Mouse (Mus musculus): Measurements from ENCODE around the gene Ighmbp2. TPM values are rescaled to one million over a fixed set of nuclear protein-coding genes. Genes with fewer than 3 reads are reported as not detected.

Ighmbp2 gene
- polyA plus RNA-seq, 1 experiment = 8.0 TPM

DNA sequence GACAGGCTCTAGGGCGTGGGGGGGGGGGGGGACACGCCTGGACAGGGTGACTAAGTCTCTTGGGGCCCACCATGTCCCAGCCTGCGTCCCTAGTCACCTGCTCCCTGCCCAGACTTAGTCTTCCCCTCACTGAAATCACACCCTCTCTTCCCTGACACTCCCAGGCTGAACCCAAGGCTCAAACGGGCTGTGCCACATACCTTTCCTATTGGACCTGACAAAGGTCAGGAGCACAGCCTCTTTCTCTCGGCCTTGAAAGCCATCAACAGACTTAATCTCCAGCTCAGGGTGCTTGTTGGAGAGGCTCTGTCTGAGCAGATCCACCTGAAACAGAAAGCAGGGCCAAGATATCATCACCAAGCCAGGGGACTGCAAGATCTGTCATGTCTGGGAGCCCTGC, 16.7 kb downstream of the Ighmbp2 start:
- Histone ChIP-seq H3K9ac (ENCODE audit: low read depth, poor library complexity, severe bottlenecking) (no peak overlapping the region), H3K4me3 (ENCODE audit: low read depth, low read length) (no peak overlapping the region), H3K27ac (ENCODE audit: insufficient read depth, low read length) (no peak overlapping the region), H3K27me3 (ENCODE audit: control insufficient read depth, insufficient read depth, low read length, poor library complexity, severe bottlenecking) (no peaks in the 10 kb centered on the region), H3K4me1 (ENCODE audit: control insufficient read depth, insufficient read depth, low read length) (no peaks in the 10 kb centered on the region), H3K36me3 (ENCODE audit: control insufficient read depth, insufficient read depth, low read length, poor library complexity, severe bottlenecking) (no peaks in the 10 kb centered on the region), H3K9me3 (replicated peaks; ENCODE audit: control insufficient read depth, insufficient read depth, low read length, poor library complexity, severe bottlenecking) (no peaks in the 10 kb centered on the region)
- TF ChIP-seq POLR2A (IDR thresholded peaks at IDR 0.05; ENCODE audit: insufficient read depth, low read length) = no peak
- TF ChIP-seq EP300 (IDR thresholded peaks at IDR 0.05; ENCODE audit: insufficient read depth, low read depth, low read length) = no peak
- no peak for TF ChIP-seq CTCF (IDR thresholded peaks at IDR 0.05; ENCODE audit: low read depth, low read length)

DNA sequence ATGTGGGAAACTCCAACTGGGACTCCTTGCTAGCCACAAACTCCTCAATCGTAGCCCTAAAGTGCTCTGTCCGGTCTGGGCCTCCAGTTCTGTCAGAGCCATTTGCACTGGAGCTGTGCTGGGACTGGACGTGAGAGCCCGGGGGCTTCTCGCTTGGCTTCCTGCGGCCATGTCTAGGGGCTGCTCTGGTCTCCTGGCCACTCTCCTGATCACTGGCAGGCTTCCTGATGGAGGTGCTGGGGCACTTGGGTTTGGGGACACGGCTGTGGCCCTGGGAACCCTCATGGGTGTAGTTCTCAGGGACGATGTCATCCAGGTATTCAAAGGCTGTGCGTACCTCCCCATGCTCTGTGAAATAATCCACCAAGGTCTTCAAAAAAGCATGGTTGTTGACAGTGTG, 17.6 kb downstream of the Ighmbp2 start:
- H3K36me3 ChIP-seq (ENCODE audit: control insufficient read depth, insufficient read depth, low read length, poor library complexity, severe bottlenecking) = no peaks in the 10 kb centered on the region
- H3K9me3 ChIP-seq (replicated peaks; ENCODE audit: control insufficient read depth, insufficient read depth, low read length, poor library complexity, severe bottlenecking) = no peaks in the 10 kb centered on the region
- no peaks in the 10 kb centered on the region for H3K27me3 ChIP-seq (ENCODE audit: control insufficient read depth, insufficient read depth, low read length, poor library complexity, severe bottlenecking)
- H3K27ac ChIP-seq (ENCODE audit: insufficient read depth, low read length) = no peak overlapping the region
- TF ChIP-seq CTCF (IDR thresholded peaks at IDR 0.05; ENCODE audit: low read depth, low read length) = no peak
- TF ChIP-seq EP300 (IDR thresholded peaks at IDR 0.05; ENCODE audit: insufficient read depth, low read depth, low read length) = no peak
- no peak for TF ChIP-seq POLR2A (IDR thresholded peaks at IDR 0.05; ENCODE audit: insufficient read depth, low read length)
- no peak overlapping the region for H3K9ac ChIP-seq (ENCODE audit: low read depth, poor library complexity, severe bottlenecking)
- no peak overlapping the region for H3K4me3 ChIP-seq (ENCODE audit: low read depth, low read length)
- H3K4me1 ChIP-seq (ENCODE audit: control insufficient read depth, insufficient read depth, low read length) = no peaks in the 10 kb centered on the region

DNA sequence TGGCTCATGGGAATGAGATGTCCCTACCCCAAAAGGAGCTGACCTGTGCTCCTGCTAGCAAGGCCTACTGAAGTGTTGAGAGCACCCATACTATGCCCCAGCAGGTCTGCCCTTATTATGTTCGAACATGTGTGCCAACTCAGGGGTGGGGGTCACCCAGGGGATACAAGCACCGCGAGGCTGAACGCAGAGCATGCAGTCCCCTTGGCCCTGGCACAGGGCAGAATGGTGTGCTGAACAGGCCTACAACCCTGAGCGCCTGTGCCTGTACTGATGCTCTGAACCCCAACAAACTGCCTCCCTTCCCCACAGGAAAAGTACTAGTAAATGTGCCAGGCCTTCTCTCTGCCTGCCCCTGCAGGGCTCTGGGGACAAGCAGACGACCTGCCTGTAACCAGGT, 18.5 kb downstream of the Ighmbp2 start:
- Histone ChIP-seq H3K9ac (ENCODE audit: low read depth, poor library complexity, severe bottlenecking) (no peak overlapping the region), H3K9me3 (replicated peaks; ENCODE audit: control insufficient read depth, insufficient read depth, low read length, poor library complexity, severe bottlenecking) (no peaks in the 10 kb centered on the region), H3K4me1 (ENCODE audit: control insufficient read depth, insufficient read depth, low read length) (no peaks in the 10 kb centered on the region), H3K27ac (ENCODE audit: insufficient read depth, low read length) (no peak overlapping the region), H3K36me3 (ENCODE audit: control insufficient read depth, insufficient read depth, low read length, poor library complexity, severe bottlenecking) (no peaks in the 10 kb centered on the region), H3K27me3 (ENCODE audit: control insufficient read depth, insufficient read depth, low read length, poor library complexity, severe bottlenecking) (no peaks in the 10 kb centered on the region), H3K4me3 (ENCODE audit: low read depth, low read length) (no peak overlapping the region)
- TF ChIP-seq POLR2A (IDR thresholded peaks at IDR 0.05; ENCODE audit: insufficient read depth, low read length) (no peak), EP300 (IDR thresholded peaks at IDR 0.05; ENCODE audit: insufficient read depth, low read depth, low read length) (no peak), CTCF (IDR thresholded peaks at IDR 0.05; ENCODE audit: low read depth, low read length) (no peak)

DNA sequence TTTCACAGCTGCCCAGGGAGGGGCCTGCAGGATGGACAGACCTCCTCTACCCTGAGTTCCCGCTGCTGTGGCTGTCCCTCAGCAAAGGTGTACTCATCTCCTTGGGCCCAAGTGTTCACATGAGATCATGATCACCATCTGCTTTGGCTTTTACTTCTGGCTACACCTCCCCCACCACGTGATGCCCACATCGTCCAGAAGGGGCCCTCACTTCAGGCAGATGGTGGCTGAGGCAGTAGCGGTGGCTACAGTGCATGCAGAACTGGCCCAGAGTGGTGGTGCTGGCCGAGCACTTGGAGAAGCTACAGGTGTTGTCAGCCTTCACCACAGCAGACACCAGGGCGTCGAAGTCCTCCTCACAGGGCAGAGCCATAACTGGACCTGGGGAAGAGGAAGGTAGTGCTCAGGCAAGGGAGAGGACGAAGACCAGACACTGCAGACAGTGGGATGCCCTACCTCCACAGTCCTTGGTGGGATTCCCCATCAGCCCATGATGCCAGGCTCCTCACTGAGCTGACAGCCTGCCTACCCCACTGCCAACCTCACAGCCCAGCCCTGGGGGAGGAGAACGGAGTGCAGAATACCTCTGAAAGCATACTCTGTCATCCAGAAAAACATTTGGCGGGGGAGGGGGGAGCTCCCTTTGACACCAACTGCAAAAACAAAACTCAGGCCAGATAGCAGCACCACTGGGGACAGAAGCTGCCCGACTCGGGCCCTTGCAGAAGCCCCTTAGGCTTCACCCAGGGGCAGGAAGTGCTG, 20.9 kb downstream of the Ighmbp2 start:
- no peak overlapping the region for H3K27ac ChIP-seq (ENCODE audit: insufficient read depth, low read length)
- no peak overlapping the region for H3K4me3 ChIP-seq (ENCODE audit: low read depth, low read length)
- no peak overlapping the region for H3K9ac ChIP-seq (ENCODE audit: low read depth, poor library complexity, severe bottlenecking)
- no peaks in the 10 kb centered on the region for H3K36me3 ChIP-seq (ENCODE audit: control insufficient read depth, insufficient read depth, low read length, poor library complexity, severe bottlenecking)
- no peaks in the 10 kb centered on the region for H3K4me1 ChIP-seq (ENCODE audit: control insufficient read depth, insufficient read depth, low read length)
- TF ChIP-seq CTCF (IDR thresholded peaks at IDR 0.05; ENCODE audit: low read depth, low read length) (no peak), POLR2A (IDR thresholded peaks at IDR 0.05; ENCODE audit: insufficient read depth, low read length) (no peak), EP300 (IDR thresholded peaks at IDR 0.05; ENCODE audit: insufficient read depth, low read depth, low read length) (no peak)
- no peaks in the 10 kb centered on the region for H3K9me3 ChIP-seq (replicated peaks; ENCODE audit: control insufficient read depth, insufficient read depth, low read length, poor library complexity, severe bottlenecking)
- H3K27me3 ChIP-seq (ENCODE audit: control insufficient read depth, insufficient read depth, low read length, poor library complexity, severe bottlenecking) = no peaks in the 10 kb centered on the region

DNA sequence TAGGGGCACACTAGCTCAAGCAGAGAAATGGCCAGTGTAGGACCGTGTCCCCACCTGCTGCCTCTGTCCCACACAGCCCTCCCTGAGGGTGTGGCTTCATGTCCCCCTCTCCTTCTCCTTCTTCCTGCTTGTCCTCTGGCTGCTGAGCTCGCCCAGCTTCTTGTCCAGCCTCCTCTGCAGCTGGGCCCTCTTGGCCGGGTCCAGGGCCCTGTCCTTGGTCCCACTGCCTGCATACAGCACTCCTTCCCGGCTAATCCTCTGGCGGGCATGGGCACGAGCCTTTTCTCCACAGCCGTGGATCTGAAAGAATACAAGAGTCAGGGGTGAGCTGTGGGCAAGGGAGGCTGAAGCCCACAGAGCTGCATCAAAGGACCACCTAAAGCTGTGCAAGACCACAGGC, 21.5 kb downstream of the Ighmbp2 start:
- Histone ChIP-seq H3K27ac (ENCODE audit: insufficient read depth, low read length) (no peak overlapping the region), H3K36me3 (ENCODE audit: control insufficient read depth, insufficient read depth, low read length, poor library complexity, severe bottlenecking) (no peaks in the 10 kb centered on the region), H3K4me1 (ENCODE audit: control insufficient read depth, insufficient read depth, low read length) (no peaks in the 10 kb centered on the region), H3K9ac (ENCODE audit: low read depth, poor library complexity, severe bottlenecking) (no peak overlapping the region), H3K27me3 (ENCODE audit: control insufficient read depth, insufficient read depth, low read length, poor library complexity, severe bottlenecking) (no peaks in the 10 kb centered on the region), H3K9me3 (replicated peaks; ENCODE audit: control insufficient read depth, insufficient read depth, low read length, poor library complexity, severe bottlenecking) (no peaks in the 10 kb centered on the region), H3K4me3 (ENCODE audit: low read depth, low read length) (no peak overlapping the region)
- no peak for TF ChIP-seq POLR2A (IDR thresholded peaks at IDR 0.05; ENCODE audit: insufficient read depth, low read length)
- TF ChIP-seq EP300 (IDR thresholded peaks at IDR 0.05; ENCODE audit: insufficient read depth, low read depth, low read length) = no peak
- no peak for TF ChIP-seq CTCF (IDR thresholded peaks at IDR 0.05; ENCODE audit: low read depth, low read length)

DNA sequence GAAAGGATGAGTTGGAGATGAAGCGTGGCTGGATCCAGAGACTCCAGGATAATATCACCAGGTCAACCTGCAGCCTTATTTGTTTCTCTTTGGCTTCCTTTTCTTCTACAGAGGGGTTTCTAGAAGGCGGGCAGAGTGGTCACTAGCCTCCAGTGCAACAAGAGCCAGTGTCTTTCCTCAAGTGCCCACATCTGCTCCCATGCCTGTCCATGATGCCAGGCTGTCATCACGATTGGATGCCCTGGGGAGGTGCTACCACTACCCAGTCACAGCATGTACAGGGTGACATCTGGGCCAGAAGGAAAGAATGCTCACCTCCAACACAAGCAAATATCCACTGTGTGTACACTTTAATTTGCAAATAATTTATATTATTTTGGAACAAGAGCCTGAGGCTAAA, 22.2 kb downstream of the Ighmbp2 start:
- H3K36me3 ChIP-seq (ENCODE audit: control insufficient read depth, insufficient read depth, low read length, poor library complexity, severe bottlenecking) = no peaks in the 10 kb centered on the region
- TF ChIP-seq POLR2A (IDR thresholded peaks at IDR 0.05; ENCODE audit: insufficient read depth, low read length) (no peak), EP300 (IDR thresholded peaks at IDR 0.05; ENCODE audit: insufficient read depth, low read depth, low read length) (no peak), CTCF (IDR thresholded peaks at IDR 0.05; ENCODE audit: low read depth, low read length) (no peak)
- no peaks in the 10 kb centered on the region for H3K4me1 ChIP-seq (ENCODE audit: control insufficient read depth, insufficient read depth, low read length)
- H3K27me3 ChIP-seq (ENCODE audit: control insufficient read depth, insufficient read depth, low read length, poor library complexity, severe bottlenecking) = no peaks in the 10 kb centered on the region
- no peak overlapping the region for H3K4me3 ChIP-seq (ENCODE audit: low read depth, low read length)
- H3K9me3 ChIP-seq (replicated peaks; ENCODE audit: control insufficient read depth, insufficient read depth, low read length, poor library complexity, severe bottlenecking) = no peaks in the 10 kb centered on the region
- no peak overlapping the region for H3K27ac ChIP-seq (ENCODE audit: insufficient read depth, low read length)
- no peak overlapping the region for H3K9ac ChIP-seq (ENCODE audit: low read depth, poor library complexity, severe bottlenecking)

All from ES-Bruce4 (cell line).